Mouse (Mus musculus) mouse embryonic stem cell (cell line): ENCODE measurements at regions not wholly inside any gene's neighbourhood (a gene's known extent, or its start where the extent isn't known, plus 50 kb on each side); places are given as distances from the start of the nearest gene placed in this dataset.

Experiments used
- in situ Hi-C, 2 experiments: fragments of 300-500 bp; cut with MboI; formaldehyde crosslinking; loops; 1 replicate in 1 of 2; 3 replicates in 1 of 2; pipeline ENCODE4 v1.14.3; 2019 to 2020; ENCODE audit warnings: low sequenced_read_pairs in 2 of 2, low pct_unique_long_range_greater_than_20kb in 1 of 2, mixed read lengths in 1 of 2; ENCODE audit not compliant: unreplicated experiment in 1 of 2

DNA sequence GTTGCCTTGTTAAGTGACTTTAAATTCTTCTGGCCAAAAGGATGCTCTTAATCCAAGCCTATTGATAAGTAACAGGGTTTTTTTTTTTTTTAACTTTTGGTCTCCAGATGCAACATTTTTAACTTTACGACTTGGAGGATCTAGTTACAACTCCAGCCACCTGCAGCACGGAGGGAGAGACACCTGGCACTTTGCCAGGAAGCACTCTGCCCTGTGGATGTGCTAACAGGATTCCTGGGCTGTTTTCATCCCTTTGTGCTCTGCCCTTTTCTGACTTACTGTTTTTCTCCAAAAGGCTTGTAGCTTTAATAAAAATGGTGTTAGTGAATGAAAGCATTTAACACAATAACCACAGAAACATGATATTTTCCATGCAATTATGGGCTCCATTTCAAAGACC, 233.3 kb upstream of the BC052040 start:
- in situ Hi-C loops = no loop called here

GRCm38 (mm10) chr2:115371072-115371471, 210.4 kb upstream of the BC052040 start:
- in situ Hi-C loops = no loop called here

GRCm38 (mm10) chr2:115375336-115375735, 206.2 kb upstream of the BC052040 start:
- in situ Hi-C loops = no loop called here

DNA sequence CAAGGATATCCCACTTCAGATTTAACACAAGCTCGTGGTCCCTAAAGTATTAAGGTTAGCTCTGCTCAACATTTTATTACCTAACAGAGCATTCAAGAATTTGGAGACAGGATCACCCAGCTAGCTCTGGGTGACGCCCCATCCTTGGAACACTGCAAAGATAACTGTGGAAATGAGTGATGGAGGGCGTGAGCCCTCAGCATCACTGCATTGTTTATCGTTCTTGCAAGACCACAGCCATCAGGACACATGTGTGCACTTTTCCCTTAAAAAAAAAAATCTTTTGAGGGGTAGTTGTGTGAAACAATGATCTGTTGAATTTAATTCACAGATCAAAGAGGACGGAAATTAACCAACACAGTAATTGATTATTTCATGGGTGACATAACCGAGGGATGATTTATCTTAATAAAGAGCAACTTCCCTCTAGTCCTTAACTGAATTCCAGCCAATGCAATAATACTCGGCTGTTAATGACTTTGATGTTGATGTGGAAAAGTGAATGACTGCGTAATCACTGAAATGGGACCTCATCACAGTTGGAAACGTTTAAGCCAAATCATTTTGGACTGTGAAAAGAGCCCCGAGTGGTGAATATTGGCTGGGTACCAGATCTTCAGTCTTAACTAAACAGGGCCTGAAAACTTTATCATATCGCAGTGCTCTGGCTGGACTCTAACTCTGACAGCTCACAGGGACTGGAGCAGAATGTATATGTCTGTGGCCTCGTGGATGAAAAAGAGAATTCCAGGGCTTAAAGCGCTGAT, 196.9 kb upstream of the BC052040 start:
- in situ Hi-C loops = no loop called here

DNA sequence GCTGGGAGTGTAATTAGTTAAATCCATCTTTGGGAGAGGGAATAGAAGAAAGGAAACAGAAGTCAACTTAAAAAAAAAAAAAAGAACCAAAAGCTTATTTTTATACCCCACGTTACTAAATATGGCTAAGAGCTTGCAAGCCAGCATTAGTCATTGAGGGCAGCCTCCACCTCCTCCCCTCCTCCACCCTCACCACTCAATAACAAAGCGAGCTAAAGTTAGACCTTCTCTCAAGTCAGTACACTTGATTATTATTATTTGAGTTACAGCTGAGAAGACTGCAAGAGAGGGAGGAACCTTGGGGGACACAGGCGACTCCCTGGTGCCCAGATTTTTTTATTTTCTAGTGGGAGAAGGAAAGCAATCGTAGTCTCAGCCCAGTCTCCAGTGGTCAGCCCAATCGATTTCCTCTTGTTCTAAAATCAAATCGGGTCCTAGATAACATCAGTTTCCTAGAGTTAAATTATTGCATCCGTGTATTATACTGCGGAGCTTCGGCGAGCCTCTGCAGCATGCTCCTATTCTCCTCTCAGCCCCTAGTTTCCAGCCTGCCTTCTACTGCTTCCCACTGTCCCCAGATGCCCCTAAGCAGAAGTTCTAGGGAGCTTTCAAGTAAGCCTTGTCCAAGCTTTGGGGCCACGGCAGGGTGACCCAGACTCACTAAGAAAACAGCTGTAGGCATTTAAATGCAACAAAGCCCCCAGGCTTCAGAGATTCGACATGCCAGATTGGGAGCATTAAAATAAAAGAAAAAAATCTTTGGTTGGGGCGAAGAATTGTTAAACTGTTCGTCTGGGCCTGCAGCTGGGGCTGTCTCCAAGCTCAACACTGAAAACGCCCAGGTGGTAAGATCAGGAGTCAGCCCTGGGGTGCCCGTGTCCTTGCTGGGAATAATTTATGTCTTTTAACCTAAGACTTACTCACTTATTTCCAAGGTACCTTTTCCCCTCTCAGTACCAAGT, 196.0 kb upstream of the BC052040 start:
- in situ Hi-C loops = no loop called here

DNA sequence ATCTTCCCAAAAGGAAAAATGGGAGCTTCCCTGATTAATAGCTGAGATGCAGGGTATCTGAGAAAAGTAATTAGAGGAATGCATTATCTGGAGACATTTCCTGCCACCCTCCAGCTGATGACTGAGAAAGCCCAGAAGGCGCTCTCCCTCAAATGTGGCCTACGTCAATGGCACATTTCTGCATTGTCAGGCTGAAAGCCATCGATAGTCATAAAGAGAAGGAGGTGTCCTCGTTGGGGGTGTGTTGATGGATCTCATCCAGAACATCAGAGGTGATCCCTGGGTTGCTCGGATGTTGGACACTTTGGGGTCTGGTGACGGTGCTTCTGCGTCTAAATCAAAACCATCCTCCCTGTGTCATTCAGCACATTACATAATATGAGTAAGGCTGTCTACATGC, 189.9 kb upstream of the BC052040 start:
- in situ Hi-C loops = no loop called here

DNA sequence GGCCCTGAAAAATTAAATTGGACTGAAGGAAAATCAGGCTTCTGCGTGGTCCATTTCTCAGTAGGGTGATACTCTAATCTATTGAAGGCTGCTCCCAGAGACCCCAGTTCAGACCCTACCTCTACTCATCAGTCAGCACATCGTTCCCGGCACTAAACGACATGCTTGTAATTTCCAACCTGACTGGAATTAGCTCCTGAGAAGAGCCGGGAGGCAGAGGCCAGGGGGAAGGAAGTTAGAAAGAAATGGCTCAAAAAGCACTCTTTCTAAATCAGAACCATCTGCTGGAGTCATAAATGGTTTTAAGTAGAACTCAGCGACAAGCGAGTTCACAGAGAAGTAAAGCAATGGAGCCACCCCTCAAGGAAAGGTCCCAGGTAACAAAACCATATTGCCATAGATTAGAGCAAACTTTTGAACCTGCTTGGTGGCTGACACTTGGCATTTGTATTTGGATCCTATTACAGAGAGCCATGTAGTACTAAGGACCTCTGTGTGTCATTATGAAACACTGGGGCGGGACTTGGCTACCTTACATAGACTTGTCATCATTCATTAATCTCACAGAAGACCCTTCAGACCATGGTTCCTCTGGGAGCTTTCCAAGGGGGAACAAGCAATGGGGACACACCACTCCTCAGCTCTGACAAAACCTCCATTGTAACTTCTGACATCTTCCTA, 189.3 kb upstream of the BC052040 start:
- in situ Hi-C loops = no loop called here

DNA sequence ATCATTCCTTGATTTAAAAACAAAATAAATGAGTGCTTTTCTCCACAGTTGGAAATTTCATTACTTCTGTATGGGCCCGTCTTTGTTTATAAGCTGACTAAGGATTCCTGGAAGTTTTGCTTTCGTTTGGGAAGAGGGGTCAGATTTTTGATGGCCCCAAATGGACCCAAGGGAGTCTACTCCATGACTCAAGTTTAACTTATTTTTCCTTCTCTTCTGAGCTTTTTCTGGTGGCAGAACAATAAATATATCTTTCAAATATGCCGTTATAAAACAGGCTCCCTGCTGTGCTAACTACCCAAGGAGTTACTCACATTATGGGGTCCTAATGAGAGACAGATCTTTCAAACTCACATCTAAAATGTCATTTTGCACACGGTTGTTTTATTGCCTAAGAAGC, 187.4 kb upstream of the BC052040 start:
- in situ Hi-C loops = no loop called here

GRCm38 (mm10) chr2:115398550-115398949, 183.0 kb upstream of the BC052040 start:
- in situ Hi-C loops = no loop called here

- in situ Hi-C loops = no loop called here
Observed at GRCm38 (mm10) chr2:115399107-115399740, 182.3 kb upstream of the BC052040 start.

DNA sequence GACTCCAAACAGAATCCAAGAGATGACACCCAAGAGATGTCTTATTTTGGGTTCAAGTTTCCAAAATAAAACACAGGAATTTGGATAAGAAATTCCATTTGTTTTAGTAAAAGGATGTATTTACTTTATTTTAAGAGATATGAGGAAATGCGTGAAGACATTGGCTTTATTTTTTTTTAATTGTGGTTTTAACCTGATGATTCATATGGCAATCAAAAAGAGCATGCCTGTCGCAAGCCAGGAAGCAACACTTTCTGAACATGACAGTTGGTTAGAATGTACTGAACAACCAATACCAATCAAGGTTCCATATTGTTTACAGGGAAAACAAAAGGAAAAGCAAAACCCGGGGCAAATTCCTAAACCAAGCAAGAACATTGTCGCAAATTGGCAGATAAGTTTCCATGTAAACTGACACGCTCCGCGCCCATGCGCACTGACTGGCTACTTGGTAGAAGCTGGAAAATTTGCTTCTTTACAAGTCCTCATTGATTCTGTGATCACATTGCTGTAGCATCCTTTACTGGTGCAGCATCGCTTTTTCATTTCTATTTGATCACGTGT, 181.4 kb upstream of the BC052040 start:
- in situ Hi-C loops = no loop called here

- in situ Hi-C loops = no loop called here
Observed at GRCm38 (mm10) chr2:115402246-115402645, 179.3 kb upstream of the BC052040 start.

- in situ Hi-C loops = no loop called here
Observed at GRCm38 (mm10) chr2:115432476-115432875, 149.0 kb upstream of the BC052040 start.

- in situ Hi-C loops = no loop called here
Observed at GRCm38 (mm10) chr2:115441100-115441499, 140.4 kb upstream of the BC052040 start.

DNA sequence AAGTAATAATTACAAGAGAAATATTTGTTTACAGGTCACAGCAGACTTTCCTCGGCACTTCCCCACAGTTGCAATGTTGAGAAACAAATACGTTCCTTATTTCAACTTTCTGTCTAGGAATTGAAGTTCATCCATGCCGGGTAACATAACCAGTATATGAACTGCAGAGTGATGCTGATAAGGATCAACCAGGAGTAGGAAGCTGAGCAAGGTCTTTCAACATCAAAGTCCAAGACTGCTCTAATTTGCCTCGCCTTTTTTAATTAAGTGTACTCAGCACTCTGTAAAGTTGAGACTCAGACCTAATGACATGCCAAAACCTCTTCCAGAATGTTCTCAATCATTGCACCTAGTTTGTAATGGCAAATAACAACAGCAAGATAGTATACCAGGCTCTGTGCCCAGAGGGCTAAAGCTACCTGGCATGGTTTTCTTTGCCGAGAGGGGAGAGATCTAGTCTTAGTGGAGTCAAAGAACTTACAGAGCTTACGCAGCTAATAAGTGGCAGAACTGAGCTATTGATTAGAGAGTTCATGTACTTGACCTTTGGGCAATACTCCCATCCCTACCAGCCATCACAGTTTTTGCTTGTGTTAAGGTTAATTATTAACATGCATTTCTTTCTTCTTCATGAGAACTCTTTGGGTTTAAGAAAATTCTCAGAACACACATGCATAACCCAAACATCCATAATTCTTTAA, 131.6 kb upstream of the BC052040 start:
- in situ Hi-C loops = no loop called here

DNA sequence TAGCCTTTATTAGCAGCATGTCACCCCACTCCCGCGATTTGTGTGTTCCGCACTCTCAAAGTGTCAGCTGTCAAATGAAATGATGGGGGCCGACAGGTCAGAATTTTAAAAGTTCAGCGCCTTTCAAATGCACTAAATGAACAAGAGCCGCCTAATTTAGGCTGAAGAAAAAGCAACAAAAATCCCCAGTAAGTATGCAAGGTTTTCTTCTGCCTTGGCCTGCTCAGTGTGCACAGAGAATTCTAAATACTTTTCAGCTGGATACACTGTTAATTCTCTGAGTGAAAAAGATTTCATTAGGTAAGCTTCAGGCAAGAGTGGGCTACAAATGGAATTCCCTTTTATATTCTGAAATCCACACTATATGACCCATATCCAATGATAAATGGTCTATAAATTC, 125.9 kb upstream of the BC052040 start:
- in situ Hi-C loops = no loop called here

DNA sequence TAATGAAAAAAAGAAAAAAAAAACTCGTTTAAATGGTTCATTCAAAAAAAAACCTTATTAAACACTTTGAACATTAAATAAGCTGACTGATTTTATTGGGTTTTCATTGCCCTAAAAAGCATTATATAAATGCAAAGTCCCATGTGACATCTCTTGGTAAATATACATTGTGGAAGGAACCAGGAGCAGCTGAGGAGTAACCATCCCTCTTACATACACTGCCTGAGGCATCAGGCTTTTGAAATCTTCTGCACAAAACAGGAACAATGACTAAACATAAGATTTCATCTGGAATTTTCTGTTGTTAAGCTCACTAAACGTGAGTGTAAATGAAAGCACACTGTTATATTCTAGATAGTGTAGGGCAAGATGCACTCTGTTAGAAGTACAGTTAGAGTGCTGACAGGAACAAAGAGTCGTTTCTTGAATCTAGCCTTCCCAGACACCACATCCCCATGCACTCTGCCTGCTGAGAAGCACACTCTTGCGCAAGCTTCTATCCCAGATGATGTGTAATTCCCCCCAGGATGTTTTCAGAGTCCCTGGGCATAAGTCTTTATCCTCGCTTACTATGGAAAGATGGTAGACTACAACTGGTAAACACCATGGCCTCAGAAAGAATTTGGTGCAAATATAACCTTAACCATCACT, 125.0 kb upstream of the BC052040 start:
- in situ Hi-C loops = no loop called here
